Mouse (Mus musculus) lung, postnatal 14 days (tissue): Measurements from ENCODE around the gene Smco4.
"Not testable (repeated sequence)": the region's sequence is repeated elsewhere in the genome, so short reads cannot be mapped to it uniquely, and the experiment has no call there.

ENCODE experiments used
- DNase-seq: peaks from one replicate; pipeline ENCODE4 v3.0.0; 2021

Gene Smco4

DNA sequence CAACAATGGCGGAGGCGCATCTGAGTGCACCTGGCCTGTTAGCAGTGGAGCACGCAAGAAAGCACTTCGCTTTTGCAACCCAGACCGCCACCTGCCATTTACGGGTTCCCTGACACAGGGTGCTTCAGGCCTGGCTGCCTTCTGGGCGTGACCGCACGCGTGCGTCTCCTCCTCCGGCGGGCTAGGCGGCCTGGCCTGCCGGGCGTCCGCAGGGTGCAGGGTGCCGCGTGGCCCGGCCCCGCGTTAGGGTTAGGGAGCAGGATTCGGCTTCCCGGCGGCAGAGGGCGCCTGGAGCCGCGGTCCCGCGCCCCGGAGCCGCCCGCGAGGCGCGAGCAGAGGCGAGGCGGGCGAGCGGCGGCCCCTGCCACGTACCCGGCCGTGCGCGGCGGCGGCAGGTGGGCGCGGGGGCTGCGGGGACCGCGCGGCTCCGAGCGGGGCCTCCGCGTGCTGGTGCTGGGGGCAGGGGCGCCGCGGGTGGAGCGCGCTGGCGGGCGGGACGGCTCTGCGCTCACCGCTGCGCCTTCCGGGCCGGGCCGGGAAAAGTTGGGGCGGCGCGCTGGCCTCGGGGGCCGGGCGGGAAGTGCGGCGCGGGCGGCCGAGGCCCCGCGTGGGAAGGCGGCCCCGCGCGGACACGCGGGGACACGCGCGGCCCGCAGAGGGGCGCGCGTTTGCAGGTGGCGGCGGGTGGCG, at the start of gene Smco4:
Gene Smco4, plus strand, starts transcription at position 198 of the 690 bp plus-strand sequence.
- peak; percentile 83 for DNase-seq

DNA sequence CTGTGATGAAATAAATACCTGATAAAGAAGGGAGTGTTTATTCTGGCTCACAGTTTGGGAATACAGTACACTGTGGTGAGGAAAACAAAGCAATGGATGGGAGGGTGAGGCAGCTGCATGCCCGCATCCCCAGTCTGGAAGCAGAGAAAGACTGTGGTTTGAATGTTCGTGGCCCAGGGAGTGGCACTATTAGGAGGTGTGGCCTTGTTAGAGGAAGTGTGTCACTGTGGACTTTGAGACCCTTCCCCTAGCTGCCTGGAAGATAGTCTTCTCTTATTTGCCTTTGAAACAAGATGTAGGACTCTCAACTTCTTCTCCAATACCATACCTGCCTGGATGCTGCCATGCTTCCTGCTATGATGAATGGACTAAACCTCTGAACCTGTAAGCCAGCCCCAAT, 45.8 kb upstream of the Smco4 start:
- no peak for DNase-seq

DNA sequence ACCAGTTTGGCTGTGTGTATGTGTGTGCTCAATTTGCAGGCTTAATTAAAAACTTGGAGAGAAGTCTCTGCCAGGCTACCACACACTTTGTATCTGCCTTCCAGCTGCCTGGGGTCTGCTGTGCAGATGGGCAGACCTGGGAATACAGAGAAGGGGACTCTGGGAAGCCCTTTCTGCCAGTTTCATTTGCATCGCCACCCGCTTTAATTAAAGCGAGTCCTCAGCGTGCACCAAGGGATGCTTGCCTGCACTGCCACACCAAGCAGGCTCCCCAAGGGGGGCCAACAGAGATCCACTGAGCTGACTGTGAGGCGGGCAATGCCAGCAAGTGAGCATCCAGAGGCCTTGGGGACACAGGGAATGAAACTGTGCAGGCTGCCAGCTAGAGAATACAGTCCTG, 42.3 kb upstream of the Smco4 start:
- no peak for DNase-seq

DNA sequence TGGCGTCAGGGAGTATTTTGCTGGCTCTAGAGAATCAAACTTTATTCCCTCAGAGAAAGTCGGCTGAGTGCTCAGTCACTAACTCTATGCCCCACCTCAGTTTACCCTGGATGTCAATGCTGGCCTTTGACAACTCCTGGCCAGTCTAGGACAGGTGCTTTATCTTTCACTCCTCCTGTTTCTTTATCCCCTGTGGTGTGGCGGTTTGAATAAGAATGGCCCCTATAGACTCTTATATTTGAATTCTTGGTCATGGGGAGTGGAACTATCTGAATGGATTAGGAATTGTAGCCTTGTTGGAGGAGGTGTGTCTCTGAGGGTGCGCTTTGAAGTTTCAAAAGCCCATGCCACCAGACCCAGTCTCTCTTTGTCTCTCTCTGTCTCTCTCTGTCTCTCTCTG, 21.0 kb upstream of the Smco4 start:
- no peak for DNase-seq

DNA sequence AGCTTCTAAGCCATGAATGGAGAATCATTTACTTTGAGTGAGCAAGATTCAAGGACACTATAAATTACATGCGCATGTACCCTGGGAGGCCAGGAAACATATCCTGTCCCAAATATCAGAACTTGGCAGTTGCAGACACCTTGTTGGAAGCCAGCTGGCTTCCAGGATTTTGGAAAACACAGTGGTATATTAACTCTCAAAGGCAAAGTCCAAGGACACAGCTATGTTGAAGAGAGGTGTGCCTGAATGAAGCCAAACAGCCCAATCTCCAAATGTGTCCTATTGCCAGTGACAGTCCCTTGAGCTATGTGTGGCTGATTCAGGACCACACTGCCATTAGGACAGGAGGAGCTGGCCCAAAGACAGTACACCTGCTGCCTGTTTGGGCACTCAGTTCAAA, 20.0 kb upstream of the Smco4 start:
- no peak for DNase-seq

DNA sequence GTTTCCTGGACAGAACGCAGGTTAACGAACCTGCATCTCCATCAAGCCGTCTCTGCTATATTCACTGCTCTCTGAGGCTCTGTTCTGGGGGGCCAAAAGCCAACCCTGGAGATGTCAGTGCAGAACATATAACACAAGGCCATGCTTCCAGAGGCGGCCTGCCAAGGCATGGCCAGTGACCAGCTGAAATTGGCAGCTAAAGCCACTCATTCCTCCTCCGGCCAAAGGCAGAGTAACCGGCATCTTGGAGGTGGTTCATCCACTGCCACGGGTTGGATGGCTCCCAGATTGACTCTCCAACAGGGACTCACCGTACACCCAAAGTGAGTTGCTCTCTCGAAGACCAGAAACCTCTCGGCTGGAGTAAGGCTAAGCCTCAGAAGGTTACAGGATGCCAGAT, 15.7 kb upstream of the Smco4 start:
- DNase-seq, result no peak

DNA sequence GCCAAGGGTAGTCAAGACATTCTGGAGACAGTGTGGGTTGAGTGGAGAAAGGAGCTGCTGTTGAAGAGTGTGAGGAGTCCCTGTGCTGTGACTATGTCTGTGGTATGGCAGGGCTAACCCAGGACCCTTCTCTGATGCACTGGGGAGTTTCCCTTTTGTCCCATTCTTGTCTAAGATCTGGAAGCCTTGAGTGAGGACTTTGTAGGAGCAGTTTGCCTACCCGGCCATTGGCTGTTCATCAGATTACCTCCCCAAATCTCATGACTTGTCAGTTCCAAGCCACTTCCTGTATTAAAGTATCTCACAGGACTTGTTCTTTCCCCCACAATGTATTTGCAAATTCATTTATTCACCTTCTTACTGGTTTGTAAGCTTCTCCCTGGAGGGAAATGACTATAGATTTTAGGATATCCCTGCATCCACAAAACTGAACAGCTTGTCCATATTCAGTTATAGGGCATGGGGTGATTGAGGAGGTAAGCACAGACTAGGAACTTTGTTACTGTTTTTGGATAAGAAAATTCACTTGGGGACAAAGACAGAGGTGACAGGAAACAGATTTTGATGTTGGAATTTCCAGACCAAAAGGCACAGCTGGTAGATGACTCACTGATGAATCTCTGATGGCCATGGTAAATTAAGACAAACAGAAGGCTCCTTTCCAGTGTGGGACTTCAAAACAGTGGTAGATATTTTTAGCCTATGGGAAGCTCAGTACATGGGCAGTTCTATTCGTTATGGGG, 5.4 kb upstream of the Smco4 start:
- DNase-seq, result no peak

DNA sequence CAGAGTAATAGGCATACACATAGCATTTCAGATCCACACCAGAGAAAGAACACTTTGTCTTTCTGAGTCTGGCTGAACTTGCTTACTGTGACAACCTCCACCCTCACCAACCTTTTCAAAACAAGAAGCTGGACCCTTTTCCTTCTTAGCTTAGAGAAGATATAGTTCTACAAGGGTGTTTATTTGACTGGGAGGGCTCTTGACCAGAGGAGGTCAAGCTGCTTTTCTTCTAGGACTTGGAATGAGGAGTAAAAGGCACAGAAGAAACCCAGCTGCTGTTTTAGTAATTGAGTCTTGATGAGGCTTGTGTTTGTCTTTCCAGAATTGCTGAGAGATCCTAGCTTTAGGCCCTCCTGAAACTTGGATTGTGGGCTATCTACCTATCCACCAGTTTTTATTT, 3.9 kb upstream of the Smco4 start:
- DNase-seq, result no peak

DNA sequence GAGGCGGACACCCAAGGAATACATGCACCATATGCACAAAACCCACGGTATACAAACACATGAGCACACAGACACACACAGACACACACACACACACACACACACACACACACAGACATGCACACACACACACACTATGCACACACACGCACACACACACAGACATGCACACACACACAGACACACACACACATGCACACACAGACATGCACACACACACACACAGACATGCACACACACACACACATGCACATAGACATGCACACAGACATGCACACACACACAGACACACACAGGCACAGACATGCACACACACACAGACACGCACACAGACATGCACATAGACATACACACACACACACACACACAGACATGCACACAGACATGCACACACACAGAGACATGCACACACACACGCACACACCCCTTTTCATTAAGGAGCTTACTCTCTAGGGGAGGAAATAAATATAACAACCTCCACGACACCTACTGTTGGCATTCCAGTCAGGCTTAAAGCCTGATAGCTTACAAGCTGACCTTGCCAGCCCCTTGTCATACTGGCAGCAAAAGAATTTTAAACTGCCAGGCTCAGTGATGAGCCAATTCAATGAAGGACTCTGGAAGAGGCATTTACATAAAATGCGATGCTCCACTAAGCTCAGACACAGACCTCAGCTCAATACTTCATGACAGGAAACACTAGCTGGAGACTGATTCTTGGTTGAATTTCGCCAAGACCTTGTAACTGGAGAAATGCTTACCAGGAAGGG, 2.7 kb upstream of the Smco4 start:
- no peak for DNase-seq

DNA sequence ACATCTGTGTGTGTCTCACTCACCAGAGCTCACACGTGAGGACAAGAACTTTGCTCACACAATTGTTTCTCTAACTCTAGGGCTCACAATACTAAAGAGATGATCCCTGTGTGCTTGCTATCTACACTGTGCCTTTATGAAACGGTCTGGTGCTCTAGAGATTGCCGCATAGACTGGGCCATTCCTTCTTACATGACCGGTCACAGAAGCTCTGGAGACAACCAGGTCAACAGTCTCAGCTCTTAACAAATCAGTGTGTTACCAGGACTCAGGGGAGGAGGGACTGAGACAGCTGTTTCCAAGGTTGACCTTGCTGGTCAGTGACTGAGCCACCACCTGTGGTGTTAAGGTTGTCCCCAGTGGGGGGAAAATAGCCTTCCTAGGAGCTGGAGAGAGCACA, 1.5 kb upstream of the Smco4 start:
- DNase-seq, result no peak

DNA sequence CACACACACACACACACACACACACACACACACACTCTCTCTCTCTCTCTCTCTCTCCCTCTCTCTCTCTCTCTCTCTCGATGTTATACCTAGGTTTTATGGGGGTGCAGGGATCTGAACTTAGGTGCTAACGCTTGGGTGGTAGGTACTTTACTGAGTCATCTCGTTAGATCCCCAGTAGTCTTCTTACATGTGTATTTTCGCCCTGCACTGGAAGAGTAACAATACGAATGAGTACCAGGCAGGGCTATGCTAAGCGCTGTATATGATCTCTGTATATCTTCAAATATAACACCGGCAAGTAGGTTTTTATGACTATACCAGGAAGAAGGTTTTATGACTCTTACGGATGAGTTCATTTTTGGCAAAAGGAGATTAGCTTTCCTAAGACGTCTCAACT, 831 bp upstream of the Smco4 start:
- DNase-seq, result no peak

DNA sequence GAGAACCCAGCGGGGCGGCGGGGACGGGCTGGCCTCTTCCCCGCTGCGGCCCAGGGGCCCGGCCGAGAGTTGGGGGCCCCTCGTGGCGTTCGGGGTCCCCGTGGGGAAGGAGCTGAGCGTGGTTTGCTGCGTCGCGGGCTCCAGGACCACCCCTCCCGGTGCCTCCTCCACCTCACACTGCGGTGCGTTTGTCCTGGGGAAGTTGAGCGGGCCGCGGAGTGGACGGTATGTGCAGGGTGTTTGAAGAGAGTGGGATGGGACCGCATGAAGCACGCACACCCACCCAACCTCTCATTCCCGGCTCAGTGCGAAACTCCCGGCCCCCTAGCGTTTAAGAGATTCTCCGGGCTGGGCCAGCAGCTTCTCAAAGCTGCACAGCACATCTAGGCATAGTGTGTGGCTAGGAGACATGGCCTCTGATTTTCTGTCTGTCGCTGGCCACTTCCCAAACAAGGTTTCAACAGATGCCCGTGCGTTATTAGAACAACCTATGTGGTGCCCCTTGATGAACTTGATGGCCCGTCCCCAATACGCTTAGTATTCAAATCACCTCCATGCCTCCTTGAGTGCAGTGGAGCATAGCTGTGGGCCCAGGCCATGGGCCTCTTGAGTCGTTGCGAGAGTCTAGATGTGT, 810 bp downstream of the Smco4 start:
- DNase-seq, result peak; percentile 78

DNA sequence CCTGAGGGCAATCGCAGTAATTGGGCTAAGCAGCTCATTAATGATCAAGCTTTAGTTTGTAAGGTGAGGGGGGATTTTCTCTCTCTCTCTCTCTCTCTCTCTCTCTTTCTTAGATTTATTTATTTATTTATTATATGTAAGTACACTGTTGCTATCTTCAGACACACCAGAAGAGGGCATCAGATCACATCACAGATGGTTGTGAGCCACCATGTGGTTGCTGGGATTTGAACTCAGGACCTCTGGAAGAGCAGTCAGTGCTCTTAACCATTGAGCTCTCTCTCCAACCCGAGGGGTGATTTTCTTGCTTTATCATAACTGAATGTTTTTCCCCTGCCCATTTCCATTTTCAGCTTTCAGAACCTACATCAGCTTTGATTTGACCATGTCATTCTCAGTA, 2.0 kb downstream of the Smco4 start:
- DNase-seq, result not testable (repeated sequence)

DNA sequence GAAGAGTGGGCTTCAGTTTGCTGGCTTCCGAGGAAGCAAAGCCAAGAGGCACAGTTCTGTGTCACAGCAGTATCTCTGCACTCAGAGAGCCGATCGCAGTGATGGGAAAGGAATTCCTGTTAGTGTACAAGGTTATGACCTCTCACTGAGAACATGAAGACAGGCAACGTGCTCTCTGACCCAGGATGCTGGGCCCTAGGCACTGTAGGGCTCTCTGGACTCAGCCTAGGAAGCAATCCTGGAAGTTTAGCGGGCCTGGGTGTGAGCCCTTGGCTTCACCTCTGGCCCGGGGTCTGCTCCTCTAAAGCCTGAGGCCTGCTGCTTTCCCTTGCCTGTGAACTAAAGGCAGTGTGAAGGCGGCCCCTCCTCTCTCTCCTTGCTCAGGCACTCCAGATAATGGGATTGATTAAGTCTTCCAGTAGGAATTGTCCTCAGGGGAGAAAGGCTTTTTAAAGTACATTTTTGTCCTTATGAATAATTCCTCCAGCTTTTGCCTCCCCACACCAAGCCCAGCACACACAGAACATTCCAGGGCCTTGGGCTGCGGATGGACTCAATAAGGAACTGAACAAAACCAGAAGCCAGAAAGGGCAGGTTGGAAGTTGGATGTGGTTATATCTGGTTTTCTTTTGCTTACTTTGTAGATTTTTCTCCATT, 2.8 kb downstream of the Smco4 start:
- DNase-seq, result no peak

DNA sequence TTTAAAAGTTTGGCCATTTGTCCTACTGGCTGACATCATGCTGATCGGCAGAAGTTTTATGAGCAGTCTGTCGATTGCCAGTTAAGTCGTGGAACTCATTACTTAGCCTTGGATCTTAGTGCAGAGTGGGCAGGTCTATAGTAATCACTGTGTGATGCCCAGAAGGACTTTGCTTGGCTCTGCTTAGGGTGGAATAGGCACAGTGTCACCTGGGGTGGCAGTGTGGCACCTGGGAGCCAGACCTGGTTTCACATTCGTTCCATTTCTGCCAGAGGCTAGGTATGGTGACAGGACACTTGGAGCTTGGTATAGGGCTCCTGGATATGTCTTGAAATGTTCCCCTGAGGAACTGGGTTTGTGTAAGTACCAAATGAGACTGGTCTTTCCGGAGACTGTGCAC, 6.8 kb downstream of the Smco4 start:
- DNase-seq, result no peak

DNA sequence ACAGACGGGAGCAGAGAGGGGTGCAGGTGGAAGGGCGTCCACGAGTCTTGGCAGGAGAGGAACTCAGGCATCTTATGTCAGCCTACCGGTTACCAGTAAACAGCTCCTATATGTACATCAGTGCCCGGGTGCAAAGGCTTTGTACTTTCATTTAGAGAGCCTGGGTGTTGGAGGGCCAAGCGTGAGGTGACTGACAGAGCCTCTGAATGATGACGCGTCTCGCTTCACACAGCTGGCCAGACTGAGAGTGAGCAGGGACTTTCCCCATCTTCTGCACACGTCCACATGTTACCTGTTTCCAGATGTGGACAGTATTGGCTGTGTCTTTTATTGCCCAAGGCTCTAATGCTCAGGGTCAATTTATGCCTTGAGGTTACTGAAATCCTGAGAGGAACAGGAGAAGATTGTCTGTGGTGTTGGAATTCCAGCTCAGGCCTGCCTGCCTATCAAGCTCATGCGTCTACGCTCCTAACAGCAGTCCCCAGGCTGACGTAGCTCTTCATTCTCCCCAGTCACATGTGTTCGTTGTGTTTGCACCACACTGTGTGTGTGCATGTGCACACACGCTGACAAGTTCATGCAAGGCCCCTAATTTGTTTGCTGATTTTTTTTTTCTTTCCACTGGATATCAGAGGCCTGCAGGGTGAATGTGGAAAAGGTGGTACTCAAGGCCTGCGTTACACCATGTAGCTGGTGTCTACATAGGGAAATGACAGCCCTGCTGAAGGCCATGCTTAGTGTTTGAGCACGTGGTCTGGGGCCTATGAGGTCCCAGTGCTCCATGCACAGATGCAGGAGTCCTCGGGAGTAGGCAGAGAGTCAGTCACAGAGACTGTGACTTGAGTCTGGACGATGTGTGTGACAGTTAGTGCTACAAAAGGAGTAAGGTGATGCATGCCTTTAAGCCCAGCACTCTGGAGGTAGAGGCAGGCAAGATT, 8.4 kb downstream of the Smco4 start:
- no peak for DNase-seq

DNA sequence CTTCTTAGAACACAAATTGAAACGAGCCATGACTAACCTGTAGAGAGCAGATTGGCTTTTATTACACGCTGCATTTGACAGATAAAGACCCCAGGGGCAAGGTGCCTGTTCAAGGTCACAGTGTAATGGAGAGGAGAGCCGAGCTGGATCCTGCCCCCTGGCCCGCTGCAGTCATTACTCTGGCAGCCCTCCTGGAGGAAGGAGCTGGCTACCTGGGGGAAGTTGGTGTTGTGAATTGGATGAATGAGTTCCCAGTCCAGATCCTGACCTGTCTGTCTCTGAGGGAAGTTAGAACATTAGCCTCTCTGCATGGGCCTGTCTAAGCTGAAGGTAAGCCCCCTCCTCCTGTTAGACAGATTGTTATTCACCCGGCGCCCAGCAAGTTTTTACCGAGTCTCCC, 9.2 kb downstream of the Smco4 start:
- no peak for DNase-seq

DNA sequence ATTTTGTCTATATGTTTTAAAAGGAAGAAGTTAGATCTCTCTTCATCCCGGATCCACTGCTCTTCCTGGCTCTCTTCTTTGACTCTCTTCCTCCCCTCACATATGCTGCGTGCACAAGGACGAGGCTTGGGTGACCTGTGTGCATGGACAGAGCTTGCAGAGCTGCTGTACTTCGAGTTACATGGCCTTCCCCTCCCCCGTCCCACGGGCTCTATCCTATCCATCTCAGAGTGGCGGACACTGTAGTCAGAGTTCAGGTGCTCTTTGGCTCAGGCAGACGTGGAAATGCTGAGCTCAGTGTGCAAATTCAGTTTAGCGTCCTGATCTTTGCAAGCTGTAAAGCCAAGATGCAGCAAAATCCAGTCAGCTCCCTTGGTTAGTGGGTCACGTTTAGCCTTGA, 10.1 kb downstream of the Smco4 start:
- no peak for DNase-seq

DNA sequence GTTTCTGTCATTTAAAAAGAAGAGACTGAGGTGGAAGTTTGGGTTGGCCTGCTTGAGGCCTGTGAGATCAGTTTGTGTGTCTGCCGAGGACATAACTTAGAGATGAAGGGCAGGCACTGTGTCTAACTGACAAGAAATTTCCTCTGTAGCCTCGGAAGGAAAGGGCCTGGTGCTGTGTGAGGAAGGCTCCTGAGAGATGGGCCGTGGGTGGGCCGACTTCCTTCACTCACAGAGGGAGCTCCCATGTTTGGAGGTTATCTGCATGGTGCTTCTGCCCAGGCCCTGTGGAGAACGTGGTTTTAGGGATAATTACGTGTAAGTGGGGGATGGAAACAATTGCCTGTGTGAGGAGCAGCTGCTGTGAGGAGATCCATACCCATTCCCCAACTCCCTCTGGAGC, 10.6 kb downstream of the Smco4 start:
- DNase-seq, result no peak

DNA sequence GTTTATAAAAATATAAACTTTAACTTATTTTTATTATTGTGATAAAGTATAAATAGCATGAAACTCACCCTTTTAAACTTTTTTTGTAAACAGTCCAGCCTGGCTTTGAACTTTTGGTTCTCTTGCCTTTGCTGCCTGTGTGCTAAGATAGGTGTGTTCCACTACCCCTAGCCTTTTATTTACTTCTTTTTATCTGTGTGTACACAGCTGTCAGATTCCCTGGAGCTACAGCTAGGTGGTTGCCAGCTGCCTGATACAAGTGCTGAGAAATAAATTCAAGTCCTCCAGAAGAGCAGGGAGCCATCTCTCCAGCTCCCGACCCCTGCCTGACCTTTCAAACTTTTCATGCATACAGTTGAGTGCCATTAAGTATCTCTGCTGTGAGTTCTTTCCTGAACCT, 12.1 kb downstream of the Smco4 start:
- DNase-seq, result no peak

DNA sequence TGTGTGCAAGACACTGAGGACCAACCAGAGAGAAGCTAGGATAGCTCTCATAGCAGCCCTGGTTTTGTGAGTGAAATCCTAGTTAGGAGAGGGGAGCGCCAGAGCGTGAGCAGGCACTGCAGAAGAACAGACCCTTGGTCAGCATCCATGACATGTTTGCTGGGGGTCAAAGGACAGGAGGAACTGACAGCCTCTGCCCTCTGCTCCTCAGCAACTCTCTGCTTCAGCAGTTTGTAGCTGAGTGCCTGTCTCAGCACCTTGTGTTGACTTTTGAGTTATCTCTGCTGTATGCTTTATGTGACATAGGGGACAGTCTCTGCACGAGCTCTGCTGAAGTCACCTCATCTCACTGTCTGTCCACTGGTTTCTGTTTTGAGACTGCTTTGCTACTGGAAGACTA, 13.6 kb downstream of the Smco4 start:
- no peak for DNase-seq

DNA sequence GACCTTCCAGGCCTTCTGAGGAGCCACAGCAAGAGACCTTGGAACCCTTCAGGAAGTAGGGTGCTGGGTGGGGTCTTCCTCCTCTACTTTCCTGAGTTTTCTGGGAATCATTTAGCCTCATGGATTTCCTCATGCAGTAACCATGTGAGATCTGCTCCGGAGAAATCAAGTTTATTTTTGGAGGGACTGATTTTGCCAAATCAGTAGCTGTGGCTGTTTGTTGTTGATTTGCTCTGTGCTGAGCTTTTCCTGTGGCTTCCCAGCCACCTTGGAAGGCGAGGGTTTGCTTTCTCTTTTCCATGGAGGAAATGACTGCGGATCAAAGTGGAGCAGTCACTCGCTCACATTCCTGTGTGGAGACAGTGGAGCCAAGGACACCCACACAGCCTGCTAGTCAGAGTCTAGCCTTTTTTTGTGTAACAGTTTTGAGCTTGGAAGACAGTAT, 14.2 kb downstream of the Smco4 start:
- DNase-seq, result no peak
